Mouse (Mus musculus) heart, adult 2 months (tissue): ENCODE measurements at regions not wholly inside any gene's neighbourhood (a gene's known extent, or its start where the extent isn't known, plus 50 kb on each side); places are given as distances from the start of the nearest gene placed in this dataset.
A peak's percentile ranks its signal among the peaks of the same experiment; 100 is the strongest.

Experiments used
- DNase-seq, 2 experiments: peaks; one replicate each; pipeline ENCODE4 v3.0.0; 2021
- H3K27ac ChIP-seq: fragments of 200-600 bp; 2 replicates; pipeline ENCODE4 v1.8.1; 2022
- H3K27me3 ChIP-seq: fragments of 200-500 bp; 2 replicates; pipeline ENCODE4 v1.6.1; 2012; ENCODE audit warnings: mild to moderate bottlenecking, low read length, inconsistent platforms, mixed read lengths; ENCODE audit not compliant: control insufficient read depth, insufficient read depth
- H3K36me3 ChIP-seq: fragments of 200-500 bp; 2 replicates; pipeline ENCODE4 v1.6.1; 2012; ENCODE audit warnings: low read length, inconsistent platforms; ENCODE audit not compliant: control insufficient read depth, insufficient read depth
- H3K4me1 ChIP-seq: fragments of 200-500 bp; 2 replicates; pipeline ENCODE4 v1.6.1; 2011; ENCODE audit warnings: low read length; ENCODE audit not compliant: control insufficient read depth, insufficient read depth
- H3K4me3 ChIP-seq: fragments of 200-600 bp; 2 replicates; pipeline ENCODE4 v1.8.1; 2022
- H3K79me2 ChIP-seq: fragments of 200-500 bp; replicated peaks from 2 replicates; pipeline ENCODE4 v1.6.1; 2012; ENCODE audit warnings: mild to moderate bottlenecking, inconsistent platforms, low read length, moderate library complexity, mixed read lengths; ENCODE audit not compliant: control insufficient read depth, insufficient read depth
- H3K9ac ChIP-seq: fragments of 200-500 bp; 2 replicates; pipeline ENCODE4 v1.6.1; 2012; ENCODE audit warnings: low read depth, mild to moderate bottlenecking, control low read depth, inconsistent platforms, low read length, mixed read lengths
- CTCF ChIP-seq: fragments of 200-600 bp; IDR thresholded peaks from 2 replicates; pipeline ENCODE4 v1.8.1; 2022; ENCODE audit warnings: antibody characterized with exemption, mild to moderate bottlenecking, moderate library complexity
- EP300 ChIP-seq: fragments of 200-500 bp; IDR thresholded peaks from 2 replicates; pipeline ENCODE4 v1.6.1; 2011; ENCODE audit warnings: low read depth, low read length, control low read depth; ENCODE audit not compliant: insufficient read depth
- POLR2A ChIP-seq: fragments of 200-500 bp; IDR thresholded peaks from 2 replicates; pipeline ENCODE4 v1.6.1; 2011; ENCODE audit warnings: mild to moderate bottlenecking, low read depth, low read length, control low read depth; ENCODE audit not compliant: insufficient read depth
- WGBS: fragments of 180-500 bp; shearing (Covaris S2); methylation state at CpG from one replicate; pipeline ENCODE4 v1.1.7; 2018; 5-methylcytosine and 5-hydroxymethylcytosine counted together
- intact Hi-C: fragments of 180-260 bp; cut with DNase I; formaldehyde crosslinking; loops from one replicate; pipeline ENCODE4 v1.15.1; 2025

- WGBS, result 36% methylated on average over 15 of the region's 15 CpGs
- TF ChIP-seq CTCF (no peak), EP300 (no peak), POLR2A (no peak)
- H3K4me1 ChIP-seq, result peaks cover 5% of the 10 kb centered on the region; the same call in 1 of the 2 replicates
- H3K9ac ChIP-seq, result no peak overlapping the region
- no peaks in the 10 kb centered on the region for H3K36me3 ChIP-seq
- no peak overlapping the region for H3K27ac ChIP-seq
- intact Hi-C loops, result no loop called here
- DNase-seq, result no peak
- no peak overlapping the region for H3K4me3 ChIP-seq
- H3K27me3 ChIP-seq, result no peaks in the 10 kb centered on the region
- no peaks in the 10 kb centered on the region for H3K79me2 ChIP-seq
Observed at GRCm38 (mm10) chr14:105499319-105499895, 241.0 kb downstream of the Ndfip2 start.

- H3K4me1 ChIP-seq, result peaks cover 5% of the 10 kb centered on the region; the same call in 1 of the 2 replicates
- no peak overlapping the region for H3K27ac ChIP-seq
- H3K79me2 ChIP-seq, result no peaks in the 10 kb centered on the region
- no peaks in the 10 kb centered on the region for H3K27me3 ChIP-seq
- H3K36me3 ChIP-seq, result no peaks in the 10 kb centered on the region
- intact Hi-C loops, result no loop called here
- 49% methylated on average over 10 of the region's 10 CpGs for WGBS
- H3K9ac ChIP-seq, result no peak overlapping the region
- DNase-seq, result no peak
- TF ChIP-seq CTCF, result no peak
- TF ChIP-seq POLR2A, result no peak
- no peak for TF ChIP-seq EP300
- H3K4me3 ChIP-seq, result no peak overlapping the region
Observed at GRCm38 (mm10) chr14:105498155-105498906, 240.0 kb downstream of the Ndfip2 start.

- H3K27ac ChIP-seq, result no peak overlapping the region
- WGBS, result 64% methylated on average over 2 of the region's 2 CpGs
- H3K27me3 ChIP-seq, result no peaks in the 10 kb centered on the region
- H3K36me3 ChIP-seq, result no peaks in the 10 kb centered on the region
- H3K4me3 ChIP-seq, result no peak overlapping the region
- no peak overlapping the region for H3K9ac ChIP-seq
- TF ChIP-seq EP300, result no peak
- no peak for TF ChIP-seq POLR2A
- no peak for TF ChIP-seq CTCF
- no peaks in the 10 kb centered on the region for H3K79me2 ChIP-seq
- intact Hi-C loops, result no loop called here
- H3K4me1 ChIP-seq, result peaks cover 5% of the 10 kb centered on the region; the same call in 1 of the 2 replicates
- no peak for DNase-seq
Observed at GRCm38 (mm10) chr14:105495161-105495560, 236.8 kb downstream of the Ndfip2 start.

GRCm38 (mm10) chr14:105494415-105494814 is 236.0 kb downstream of the Ndfip2 start:
- H3K27ac ChIP-seq, result no peak overlapping the region
- TF ChIP-seq CTCF, result no peak
- no peak for TF ChIP-seq EP300
- TF ChIP-seq POLR2A, result no peak
- intact Hi-C loops, result no loop called here
- no peak overlapping the region for H3K4me3 ChIP-seq
- WGBS, result 86% methylated on average over 3 of the region's 3 CpGs
- H3K79me2 ChIP-seq, result no peaks in the 10 kb centered on the region
- H3K4me1 ChIP-seq, result peaks cover 4% of the 10 kb centered on the region; the same call in 1 of the 2 replicates
- H3K9ac ChIP-seq, result no peak overlapping the region
- DNase-seq, result no peak
- no peaks in the 10 kb centered on the region for H3K27me3 ChIP-seq
- H3K36me3 ChIP-seq, result no peaks in the 10 kb centered on the region

GRCm38 (mm10) chr14:105490158-105490557 is 231.8 kb downstream of the Ndfip2 start:
- intact Hi-C loops, result no loop called here

GRCm38 (mm10) chr14:105483352-105484083 is 225.1 kb downstream of the Ndfip2 start:
- H3K4me1 ChIP-seq, result no peaks in the 10 kb centered on the region
- H3K27me3 ChIP-seq, result no peaks in the 10 kb centered on the region
- TF ChIP-seq POLR2A (no peak), CTCF (no peak), EP300 (no peak)
- no peaks in the 10 kb centered on the region for H3K79me2 ChIP-seq
- H3K9ac ChIP-seq, result peak overlapping the region; percentile 50; the same call in 1 of the 2 replicates
- peak overlapping the region; percentile 33 for H3K4me3 ChIP-seq
- peak; percentile 57 to 62 for DNase-seq
- intact Hi-C loops, result no loop called here
- peak overlapping the region; percentile 26; the same call in 1 of the 2 replicates for H3K27ac ChIP-seq
- no peaks in the 10 kb centered on the region for H3K36me3 ChIP-seq
- 24% methylated on average over 21 of the region's 21 CpGs for WGBS

More at GRCm38 (mm10) chr14:105490158-105490557, 231.8 kb downstream of the Ndfip2 start:
- Histone ChIP-seq H3K9ac (no peak overlapping the region), H3K79me2 (no peaks in the 10 kb centered on the region), H3K4me3 (no peak overlapping the region), H3K27ac (no peak overlapping the region), H3K4me1 (no peaks in the 10 kb centered on the region), H3K27me3 (no peaks in the 10 kb centered on the region), H3K36me3 (no peaks in the 10 kb centered on the region)
- TF ChIP-seq CTCF (no peak), POLR2A (no peak), EP300 (no peak)
- DNase-seq, result no peak
- 41% methylated on average over 3 of the region's 3 CpGs for WGBS
